Mouse (Mus musculus) small intestine, adult 2 months (tissue): ENCODE results near the gene Rab11fip3.

Source experiments
- CTCF ChIP-seq: fragments of 200-500 bp; IDR thresholded peaks from 2 replicates; pipeline ENCODE4 v1.5.1; 2012; ENCODE audit warnings: low read depth, mild to moderate bottlenecking, control low read depth, inconsistent platforms, low read length, moderate library complexity, mixed read lengths; ENCODE audit not compliant: insufficient replicate concordance, insufficient read length; ENCODE audit errors: extremely low read depth
- POLR2A ChIP-seq: fragments of 200-500 bp; IDR thresholded peaks from 2 replicates; pipeline ENCODE4 v1.6.1; 2012; ENCODE audit warnings: low read depth, mild to moderate bottlenecking, control low read depth, inconsistent platforms, low read length, moderate library complexity

GRCm38 (mm10) chr17:26003864-26004263, 65.5 kb downstream of the Rab11fip3 start:
- no peak for TF ChIP-seq CTCF
- peak; percentile 25; the same call in 1 of the 2 replicates for TF ChIP-seq POLR2A
